Mouse (Mus musculus) embryonic fibroblast, embryonic 13.5 days (primary cell): ENCODE results near the gene Dnah9. TPM values are rescaled to one million over a fixed set of nuclear protein-coding genes. Genes with fewer than 3 reads are reported as not detected.

Source experiments
- H3K27ac ChIP-seq: 2 replicates; pipeline ENCODE4 v1.5.1; 2012; ENCODE audit warnings: low read length, control low read depth, inconsistent platforms; ENCODE audit not compliant: insufficient read depth
- H3K4me1 ChIP-seq: 2 replicates; pipeline ENCODE4 v1.6.1; 2011; ENCODE audit warnings: low read length; ENCODE audit not compliant: control insufficient read depth, insufficient read depth
- H3K4me3 ChIP-seq: 2 replicates; pipeline ENCODE4 v1.5.1; 2011; ENCODE audit warnings: mild to moderate bottlenecking, control low read depth, low read length; ENCODE audit not compliant: insufficient read depth
- CTCF ChIP-seq: IDR thresholded peaks from 2 replicates; pipeline ENCODE4 v1.5.1; 2011; ENCODE audit warnings: mild to moderate bottlenecking, control low read depth, low read length, moderate library complexity, borderline replicate concordance; ENCODE audit not compliant: insufficient read depth
- POLR2A ChIP-seq: IDR thresholded peaks from 2 replicates; pipeline ENCODE4 v1.6.1; 2011; ENCODE audit warnings: low read depth, mild to moderate bottlenecking, control low read depth, low read length, moderate library complexity
- polyA plus RNA-seq: library from polyadenylated mRNA; stranded (reverse); fragments of >200 nt; gene quantifications from 2 replicates; pipeline ENCODE4 v1.2.4, GENCODE M21; 2011; ENCODE audit warnings: low read depth; ENCODE audit not compliant: missing spikeins, insufficient read length

Gene Dnah9
- polyA plus RNA-seq, 1 experiment = not detected

DNA sequence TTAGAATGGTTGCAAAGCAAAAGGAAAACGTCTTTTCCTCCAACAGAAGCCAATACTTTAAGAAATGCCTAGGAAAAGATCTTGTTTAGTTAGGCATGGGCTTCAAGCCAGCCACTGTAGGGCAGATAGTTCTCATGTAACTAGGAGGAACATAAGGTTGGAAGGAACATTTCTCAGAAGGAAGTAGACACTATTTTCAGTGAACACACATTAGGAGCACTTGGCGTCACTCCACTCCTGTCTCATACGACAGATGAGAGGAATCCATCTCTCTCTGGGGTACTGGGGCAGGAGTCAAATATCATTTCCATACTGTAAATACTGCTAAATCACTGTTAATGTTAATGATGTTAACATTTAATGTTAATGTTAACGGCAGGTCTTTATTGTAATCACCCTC lies 238.0 kb downstream of the Dnah9 start:
- TF ChIP-seq POLR2A = no peak
- no peak overlapping the region for H3K4me3 ChIP-seq

DNA sequence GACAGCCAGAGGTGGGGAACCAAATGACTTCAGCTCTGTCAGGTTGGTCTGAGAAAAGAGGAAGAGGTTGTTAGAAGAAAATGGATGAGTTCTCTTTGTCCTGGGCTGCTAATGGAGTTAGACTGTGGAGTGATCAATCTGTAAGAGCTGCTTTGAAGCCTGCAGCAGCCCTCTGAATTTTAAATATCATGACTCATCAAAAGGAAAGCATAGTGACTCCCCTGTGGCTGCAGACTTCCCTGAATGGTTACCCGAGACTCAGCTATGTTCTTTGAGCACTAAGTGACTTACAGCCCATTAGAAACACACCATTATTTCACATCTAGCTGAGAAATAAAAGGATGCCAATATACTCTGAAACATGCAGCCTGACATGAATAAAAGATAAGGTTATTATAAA lies 240.4 kb downstream of the Dnah9 start:
- no peak for TF ChIP-seq CTCF
- TF ChIP-seq POLR2A = no peak
- Histone ChIP-seq H3K4me1 (no peaks in the 10 kb centered on the region), H3K4me3 (no peak overlapping the region), H3K27ac (no peak overlapping the region)

More for the DNA sequence above, 238.0 kb downstream of the Dnah9 start:
- H3K27ac ChIP-seq = no peak overlapping the region
- H3K4me1 ChIP-seq = no peaks in the 10 kb centered on the region

DNA sequence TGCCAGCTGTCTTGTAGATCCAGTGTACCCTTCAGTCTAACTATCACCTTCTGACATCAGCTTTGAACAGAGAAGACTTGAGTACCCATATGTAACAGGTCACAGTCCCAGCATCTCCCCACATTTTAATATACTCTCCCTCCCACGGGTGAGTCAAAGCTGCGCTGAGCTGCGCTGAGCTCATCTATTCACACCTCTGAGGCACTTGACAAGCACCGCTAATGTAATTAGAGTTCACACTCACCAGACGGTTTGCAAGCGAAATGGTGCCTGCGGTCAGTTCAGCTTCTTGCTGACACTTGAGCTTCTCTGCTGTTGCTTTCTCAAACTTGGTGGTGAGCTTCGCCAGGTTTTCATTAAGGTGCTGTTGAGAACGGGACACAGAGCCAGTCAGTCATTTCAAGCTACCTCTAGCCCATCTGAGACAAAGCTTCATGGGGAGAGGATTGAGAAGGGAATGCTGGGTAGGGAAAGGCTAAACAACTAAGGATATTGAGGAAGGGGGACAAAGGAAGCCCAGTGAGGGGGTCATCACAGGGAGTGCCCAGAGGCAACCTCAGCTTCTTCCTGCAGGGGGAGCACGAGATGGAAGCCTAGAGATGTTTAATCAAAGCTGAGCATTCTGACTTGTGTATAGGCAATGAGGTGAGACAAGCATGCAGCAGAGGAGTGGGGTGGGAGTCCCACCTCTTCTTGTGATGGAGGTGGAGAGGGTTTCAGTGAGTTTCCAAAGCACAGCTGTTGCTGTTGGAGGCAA lies 249.7 kb downstream of the Dnah9 start:
- Histone ChIP-seq H3K4me1 (no peaks in the 10 kb centered on the region), H3K4me3 (no peak overlapping the region), H3K27ac (no peak overlapping the region)
- TF ChIP-seq CTCF = no peak
- no peak for TF ChIP-seq POLR2A

DNA sequence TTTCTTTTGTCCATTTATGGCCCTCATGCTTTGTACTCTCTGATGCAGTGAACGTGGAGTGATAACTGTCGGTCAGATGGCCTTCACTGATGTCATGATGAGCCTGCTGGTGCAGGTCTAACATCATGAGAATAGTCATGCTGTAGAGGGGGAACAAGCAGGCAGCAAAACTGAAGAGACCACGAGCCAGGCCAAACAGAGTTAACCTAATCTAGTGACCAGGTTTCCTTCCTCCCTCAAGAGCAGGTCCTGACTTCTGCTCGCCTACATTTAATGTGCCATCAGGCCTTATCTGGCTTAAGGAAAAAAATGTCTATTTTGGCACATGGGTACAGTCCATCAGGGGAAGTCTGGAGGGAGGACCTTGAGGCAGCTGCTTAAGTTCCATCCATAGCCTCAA lies 259.2 kb downstream of the Dnah9 start:
- no peak for TF ChIP-seq POLR2A
- no peak for TF ChIP-seq CTCF
- H3K27ac ChIP-seq = no peak overlapping the region
- H3K4me3 ChIP-seq = no peak overlapping the region
- H3K4me1 ChIP-seq = no peaks in the 10 kb centered on the region

DNA sequence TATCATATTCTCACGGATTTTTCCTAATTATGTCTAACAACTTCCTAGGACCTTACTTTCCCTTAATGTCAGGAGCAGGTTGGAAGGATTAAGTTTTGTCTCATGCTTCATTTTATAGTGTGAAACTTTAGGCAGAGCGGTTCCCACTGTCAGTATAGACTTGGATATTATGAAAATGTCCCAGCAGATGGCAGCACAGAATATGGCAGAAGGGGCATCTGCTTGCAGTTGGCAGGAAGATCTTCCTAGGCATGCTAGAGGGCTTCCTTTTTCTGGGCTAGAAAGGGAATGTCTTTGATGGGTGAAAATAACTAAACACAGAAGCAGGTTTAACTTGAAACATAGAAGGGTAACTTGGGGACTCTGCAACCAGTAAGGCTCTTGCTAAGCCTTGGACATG lies 262.9 kb downstream of the Dnah9 start:
- Histone ChIP-seq H3K4me3 (no peak overlapping the region), H3K27ac (no peak overlapping the region), H3K4me1 (no peaks in the 10 kb centered on the region)
- TF ChIP-seq POLR2A (no peak), CTCF (no peak)

DNA sequence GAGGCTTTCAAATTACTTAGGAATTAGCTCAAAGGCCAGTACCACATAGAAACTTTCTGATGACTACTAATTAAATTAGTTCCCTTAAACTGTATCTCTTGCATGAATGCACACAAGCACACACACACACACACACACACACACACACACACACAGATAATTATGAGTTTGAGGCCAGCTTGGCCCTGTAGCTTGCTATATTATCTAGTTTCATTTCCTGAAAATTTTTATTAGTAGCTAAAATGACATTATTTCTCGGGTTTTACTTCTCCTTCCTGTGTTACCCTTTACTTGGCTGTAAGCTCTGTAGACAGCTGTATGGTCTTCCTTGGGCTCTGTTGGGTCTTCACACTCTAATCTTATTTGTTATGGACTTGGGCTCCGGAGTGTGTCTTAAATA lies 264.4 kb downstream of the Dnah9 start:
- Histone ChIP-seq H3K4me1 (no peaks in the 10 kb centered on the region), H3K4me3 (no peak overlapping the region), H3K27ac (no peak overlapping the region)
- no peak for TF ChIP-seq CTCF
- TF ChIP-seq POLR2A = no peak

DNA sequence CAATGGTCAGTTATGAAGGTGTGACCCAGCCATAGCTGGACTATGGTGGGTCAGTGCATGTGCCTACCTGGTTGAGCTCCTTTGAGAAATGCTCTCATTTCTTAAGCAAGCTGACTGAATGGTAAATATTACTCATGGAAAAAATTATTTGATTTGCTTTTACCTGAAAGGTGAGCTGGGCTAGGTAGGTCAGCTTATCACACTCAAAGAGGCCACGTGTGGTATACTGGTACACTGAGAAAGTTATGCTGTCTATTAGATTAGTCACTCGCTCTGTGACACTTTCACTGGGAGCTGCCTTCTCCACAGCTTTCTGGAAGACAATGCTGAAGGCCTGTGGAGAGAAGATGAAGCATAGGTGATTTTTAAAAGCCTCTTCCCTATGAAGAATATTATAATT lies 286.9 kb downstream of the Dnah9 start:
- Histone ChIP-seq H3K4me1 (no peaks in the 10 kb centered on the region), H3K27ac (no peak overlapping the region), H3K4me3 (no peak overlapping the region)
- no peak for TF ChIP-seq POLR2A
- TF ChIP-seq CTCF = no peak

DNA sequence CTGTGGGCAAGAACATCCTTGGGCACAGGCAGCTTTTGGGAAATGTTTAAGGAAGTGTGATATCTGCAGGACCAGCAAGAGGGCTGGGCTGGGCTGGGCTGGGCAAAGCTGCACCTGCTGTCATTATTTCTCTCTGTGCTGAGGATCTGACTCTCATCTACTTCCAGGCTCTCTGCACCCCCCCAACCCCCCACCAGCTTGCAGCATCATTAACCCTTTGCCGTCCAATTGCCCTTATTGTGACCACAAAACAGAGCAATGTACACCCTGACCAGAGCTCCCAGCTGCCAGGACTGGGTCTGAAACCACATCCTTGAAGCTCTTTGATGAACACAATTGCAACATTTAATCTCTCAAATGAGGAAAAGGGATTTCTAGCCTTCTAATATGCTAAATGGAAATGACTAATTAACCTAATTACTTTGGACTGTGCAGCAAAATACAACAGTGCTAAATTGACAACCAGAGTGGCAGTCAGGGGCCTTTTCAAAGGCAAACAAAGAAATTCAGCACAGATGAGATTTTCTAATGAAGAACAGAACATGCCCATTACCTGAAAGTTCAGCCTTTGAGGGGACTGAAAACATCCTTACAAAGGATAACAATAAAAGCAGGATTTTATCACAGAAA lies 291.1 kb downstream of the Dnah9 start:
- no peaks in the 10 kb centered on the region for H3K4me1 ChIP-seq
- no peak overlapping the region for H3K27ac ChIP-seq
- no peak overlapping the region for H3K4me3 ChIP-seq
- TF ChIP-seq CTCF (no peak), POLR2A (no peak)

DNA sequence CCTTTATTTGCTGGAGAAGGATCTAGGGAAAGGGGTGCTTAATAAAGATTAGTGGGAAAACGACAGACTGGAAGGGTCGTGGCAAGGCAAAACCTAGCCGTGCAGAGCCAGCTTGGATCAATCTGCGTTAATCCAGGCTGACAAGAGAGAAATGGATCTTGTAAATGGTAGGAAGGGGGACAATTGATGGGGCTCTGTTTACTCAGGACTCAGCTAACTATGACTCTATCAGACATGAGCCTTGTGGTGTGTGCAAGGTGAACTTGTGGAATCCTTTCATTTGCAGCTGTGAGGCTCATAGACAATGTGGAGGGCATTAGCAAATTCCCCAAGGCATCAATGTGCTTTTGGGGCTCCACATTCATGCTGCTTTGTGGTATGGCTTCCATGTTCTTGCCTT lies 306.9 kb downstream of the Dnah9 start:
- TF ChIP-seq CTCF = no peak
- no peak for TF ChIP-seq POLR2A
- Histone ChIP-seq H3K27ac (no peak overlapping the region), H3K4me1 (no peaks in the 10 kb centered on the region), H3K4me3 (no peak overlapping the region)

DNA sequence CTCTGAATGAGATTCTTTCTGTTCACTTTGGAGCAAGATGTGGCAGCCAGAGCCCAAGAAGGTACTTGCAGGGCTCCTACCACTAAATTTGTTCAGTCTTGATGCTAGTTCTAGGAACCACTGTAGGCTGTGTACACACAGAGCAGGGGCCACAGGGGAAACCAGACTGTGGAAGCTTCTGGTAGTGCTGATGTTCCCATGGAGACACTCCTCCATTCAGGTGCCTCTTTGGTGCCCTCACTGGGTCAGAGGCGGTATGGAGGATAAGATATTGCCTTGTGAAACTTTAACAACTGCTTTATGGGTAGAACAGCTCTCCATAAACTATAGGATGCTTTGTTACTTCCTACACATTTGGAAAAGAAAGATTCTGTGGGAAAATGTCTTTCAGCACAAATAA lies 316.3 kb downstream of the Dnah9 start:
- no peaks in the 10 kb centered on the region for H3K4me1 ChIP-seq
- H3K4me3 ChIP-seq = no peak overlapping the region
- no peak; the same call in 1 of the 2 replicates for TF ChIP-seq CTCF
- no peak for TF ChIP-seq POLR2A
- H3K27ac ChIP-seq = no peak overlapping the region
